Mouse (Mus musculus) spleen, adult 2 months (tissue): Measurements from ENCODE around the gene Zbtb1.

Experiments used
- CTCF ChIP-seq: fragments of 200-500 bp; IDR thresholded peaks from 2 replicates; pipeline ENCODE4 v1.5.1; 2011; ENCODE audit warnings: mild to moderate bottlenecking, inconsistent platforms; ENCODE audit not compliant: insufficient read depth, insufficient read length, insufficient replicate concordance; ENCODE audit errors: extremely low read depth
- POLR2A ChIP-seq: fragments of 200-500 bp; IDR thresholded peaks from 2 replicates; pipeline ENCODE4 v1.6.1; 2011; ENCODE audit warnings: low read depth, low read length, inconsistent platforms

DNA sequence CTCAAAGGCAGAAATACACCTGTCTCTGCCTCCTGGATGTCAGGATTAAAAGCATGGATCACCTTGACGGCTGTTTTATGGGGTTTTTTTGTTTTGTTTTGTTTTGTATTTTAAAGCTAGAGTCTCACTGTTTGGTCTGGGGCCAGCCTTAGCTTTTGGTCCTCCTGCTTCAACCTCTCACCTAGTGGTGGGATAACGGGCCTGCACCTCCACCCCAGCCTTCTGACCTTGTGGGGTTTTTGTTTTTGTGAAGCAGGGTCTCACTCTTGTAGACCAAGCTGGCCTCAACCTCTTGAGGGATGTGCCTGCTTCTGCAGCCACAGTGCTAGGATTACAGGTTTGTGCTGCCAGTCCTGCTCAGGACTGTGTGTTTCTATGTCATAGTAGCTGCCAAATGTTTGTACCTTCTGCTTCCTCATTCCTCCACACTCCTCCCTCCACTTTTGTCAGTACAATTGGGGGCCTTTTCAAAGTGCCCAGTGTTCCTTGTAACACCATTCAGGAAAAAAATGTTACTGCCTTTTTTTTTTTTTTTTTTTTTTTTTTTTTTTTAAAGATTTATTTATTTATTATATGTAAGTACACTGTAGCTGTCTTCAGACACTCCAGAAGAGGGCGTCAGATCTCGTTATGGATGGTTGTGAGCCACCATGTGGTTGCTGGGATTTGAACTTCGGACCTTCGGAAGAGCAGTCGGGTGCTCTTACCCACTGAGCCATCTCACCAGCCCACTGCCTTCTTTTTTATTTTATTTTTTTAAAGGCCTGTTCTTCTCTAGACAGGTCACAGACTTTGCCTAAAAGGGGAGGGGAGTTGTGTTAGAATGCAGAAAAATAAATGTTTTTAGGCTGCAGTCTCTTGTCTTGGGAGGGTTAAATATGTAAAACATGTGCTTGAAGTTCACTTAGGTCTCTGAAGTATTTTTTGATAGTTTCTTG, 3.1 kb downstream of the Zbtb1 start:
- TF ChIP-seq CTCF (peak; percentile 17; the same call in 1 of the 2 replicates), POLR2A (no peak)
